In the genomic region with DNA sequence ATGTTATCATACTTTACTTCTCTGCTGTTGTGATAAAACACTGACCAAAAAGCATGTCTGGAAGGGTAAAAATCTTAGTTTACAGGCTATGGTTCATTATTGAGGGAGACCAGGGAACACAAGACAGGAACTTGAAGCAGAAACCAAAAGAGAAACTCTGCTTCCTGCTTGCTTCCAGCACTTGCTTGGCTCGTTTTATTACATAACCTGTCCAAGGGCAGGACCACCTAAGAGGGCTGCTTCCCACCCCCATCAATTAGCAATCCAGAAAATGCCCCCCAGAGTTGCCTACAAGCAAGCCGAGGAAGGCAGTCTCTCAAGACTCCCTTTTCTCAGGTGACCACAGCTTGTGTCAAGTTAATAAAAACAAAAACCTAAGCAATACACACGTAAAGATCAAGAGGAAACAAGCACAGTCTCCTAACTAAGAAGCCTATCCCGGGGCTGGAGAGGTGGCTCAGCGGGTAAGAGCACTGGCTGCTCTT, we compare ENCODE assay signal across 32 mouse cellular contexts.
DNase-seq lines count a peak whose midpoint lies in the region; ATAC-seq and TF ChIP-seq lines count a peak whose summit lies in the region.
"Had no signal": no experiment of that assay in that cellular context is flagged by ENCODE, and none has a peak within 500 bp of the region (broad histone marks: within the 10 kb centered on the region; RNA-seq: fewer than 3 reads in every experiment).

No protein-coding gene starts in this region.

- H3K9ac ChIP-seq in heart, adult 2 months (ENCODE audit: low read depth, low read length) = no peak overlapping the region
- H3K9ac ChIP-seq: embryonic facial prominence, embryonic 13.5 days; forebrain, postnatal 0 days; heart, embryonic 13.5 days; hindbrain, embryonic 15.5 days; liver, embryonic 15.5 days; lung, embryonic 15.5 days; midbrain, embryonic 12.5 days; neural tube, embryonic 13.5 days had no signal

- no peak for TF ChIP-seq POLR2A in heart, adult 2 months (IDR thresholded peaks at IDR 0.05; ENCODE audit: insufficient read depth, low read depth, low read length)
- no peak for TF ChIP-seq POLR2A in thymus, adult 2 months (IDR thresholded peaks at IDR 0.05; ENCODE audit: control insufficient read depth, extremely low read depth, insufficient read depth, low read length, poor library complexity)

- H3K4me1 ChIP-seq in heart, adult 2 months (ENCODE audit: control insufficient read depth, insufficient read depth, low read length) = peaks cover 20% of the 10 kb centered on the region
- H3K4me1 ChIP-seq in thymus, adult 2 months (replicated peaks; ENCODE audit: control insufficient read depth, insufficient read depth, low read length) = peaks cover 15% of the 10 kb centered on the region
- peaks cover 23% of the 10 kb centered on the region for H3K4me1 ChIP-seq in embryonic facial prominence, embryonic 10.5 days

- peak overlapping the region; percentile 51 for H3K27ac ChIP-seq in heart, adult 2 months
- H3K27ac ChIP-seq in thymus, adult 2 months (ENCODE audit: control insufficient read depth, insufficient read depth, low read length) = peak overlapping the region; percentile 19; the same call in 1 of the 2 replicates
- H3K27ac ChIP-seq in embryonic facial prominence, embryonic 10.5 days (replicated peaks) = no peak overlapping the region
- H3K27ac ChIP-seq: embryonic facial prominence, embryonic 13.5 days; heart, embryonic 13.5 days; hindbrain, embryonic 10.5 days; hindbrain, embryonic 15.5 days; kidney, postnatal 0 days; liver, embryonic 15.5 days; lung, embryonic 15.5 days; midbrain, embryonic 12.5 days; neural tube, embryonic 13.5 days; stomach, postnatal 0 days had no signal

- no peak for DNase-seq in heart, adult 2 months
- DNase-seq in heart, postnatal 4 days = no peak
- no peak for DNase-seq in thymus, adult 2 months
- DNase-seq in thymus, postnatal 4 days = no peak
- peak; percentile 47 for DNase-seq in splenic B cell, adult 2 months (ENCODE audit: low read depth, low spot score)
- no peak for DNase-seq in Muller cell, postnatal 12 days (ENCODE audit: inconsistent ontology term)
- no peak for DNase-seq in embryonic facial prominence, embryonic 10.5 days (ENCODE audit: low spot score)
- DNase-seq: adrenal gland, postnatal 14 days; cerebellum, adult 8-10 months; cerebellum, postnatal 25 days; forebrain, postnatal 0 days; gastrocnemius, postnatal 14 days; heart, adult 18-20 months; heart, postnatal 10 days; kidney, adult 18-20 months; kidney, postnatal 4 days; layer of hippocampus, postnatal 36 days; left cerebral cortex, postnatal 4 days; thymus, adult 18-20 months; thymus, postnatal 36 days had no signal

- no peak overlapping the region for H3K4me3 ChIP-seq in heart, adult 2 months
- H3K4me3 ChIP-seq in thymus, adult 2 months (ENCODE audit: control insufficient read depth, insufficient read depth, low read length) = no peak overlapping the region
- H3K4me3 ChIP-seq in embryonic facial prominence, embryonic 10.5 days = no peak overlapping the region
- H3K4me3 ChIP-seq: embryonic facial prominence, embryonic 13.5 days; heart, embryonic 13.5 days; hindbrain, embryonic 10.5 days; hindbrain, embryonic 15.5 days; liver, embryonic 15.5 days; lung, embryonic 15.5 days; midbrain, embryonic 12.5 days; myocyte; neural tube, embryonic 13.5 days had no signal

- H3K27me3 ChIP-seq in heart, adult 2 months (ENCODE audit: control insufficient read depth, insufficient read depth, low read length) = no peaks in the 10 kb centered on the region
- no peaks in the 10 kb centered on the region for H3K27me3 ChIP-seq in thymus, adult 2 months (ENCODE audit: control insufficient read depth, insufficient read depth, low read length)
- no peaks in the 10 kb centered on the region for H3K27me3 ChIP-seq in splenic B cell, adult 2 months (ENCODE audit: control insufficient read depth, insufficient read depth, low read length, poor library complexity, severe bottlenecking)
- H3K27me3 ChIP-seq in embryonic facial prominence, embryonic 10.5 days (replicated peaks; ENCODE audit: low read depth, poor library complexity, severe bottlenecking) = no peaks in the 10 kb centered on the region
- H3K27me3 ChIP-seq: embryonic facial prominence, embryonic 13.5 days; heart, embryonic 13.5 days; hindbrain, embryonic 15.5 days; liver, embryonic 15.5 days; lung, embryonic 15.5 days; midbrain, embryonic 12.5 days; neural tube, embryonic 13.5 days had no signal

- peaks cover 3% of the 10 kb centered on the region for H3K79me2 ChIP-seq in heart, adult 2 months (replicated peaks; ENCODE audit: control insufficient read depth, insufficient read depth, low read length)

- no peak for TF ChIP-seq EP300 in heart, adult 2 months (IDR thresholded peaks at IDR 0.05; ENCODE audit: insufficient read depth, low read depth, low read length)

- 0 out of 2 replicates have a peak, but pooled peaks have one; percentile 16 for ATAC-seq in common myeloid progenitor, adult 5-6 weeks (replicated peaks; ENCODE audit: low read depth, poor library complexity, severe bottlenecking)
- ATAC-seq: forebrain, postnatal 0 days had no signal

- 61% methylated on average over 5 of the region's 5 CpGs for WGBS in heart, adult 2 months
- 51% methylated on average over 5 of the region's 5 CpGs for WGBS in thymus, adult 2 months
- 78% methylated on average over 5 of the region's 5 CpGs for WGBS in embryonic facial prominence, embryonic 10.5 days

- intact Hi-C loops in heart, adult 2 months (cut with DNase I) = no loop called here

- TF ChIP-seq CTCF in heart, adult 2 months (IDR thresholded peaks at IDR 0.05) = no peak
- TF ChIP-seq CTCF in thymus, adult 2 months (IDR thresholded peaks at IDR 0.05; ENCODE audit: borderline replicate concordance, control insufficient read depth, extremely low read depth, insufficient read depth, low read length, poor library complexity) = no peak

- peaks cover 26% of the 10 kb centered on the region for H3K36me3 ChIP-seq in heart, adult 2 months (ENCODE audit: control insufficient read depth, insufficient read depth, low read length)
- no peaks in the 10 kb centered on the region for H3K36me3 ChIP-seq in thymus, adult 2 months (ENCODE audit: control insufficient read depth, insufficient read depth, low read length)
- H3K36me3 ChIP-seq in splenic B cell, adult 2 months (ENCODE audit: control insufficient read depth, insufficient read depth, low read length, poor library complexity, severe bottlenecking) = no peaks in the 10 kb centered on the region
- H3K36me3 ChIP-seq in embryonic facial prominence, embryonic 10.5 days (replicated peaks) = no peaks in the 10 kb centered on the region
- H3K36me3 ChIP-seq: embryonic facial prominence, embryonic 13.5 days; heart, embryonic 13.5 days; hindbrain, embryonic 10.5 days; hindbrain, embryonic 15.5 days; liver, embryonic 15.5 days; lung, embryonic 15.5 days; midbrain, embryonic 12.5 days; neural tube, embryonic 13.5 days had no signal

- H3K9me3 ChIP-seq in embryonic facial prominence, embryonic 10.5 days = no peaks in the 10 kb centered on the region
- H3K9me3 ChIP-seq: embryonic facial prominence, embryonic 13.5 days; heart, embryonic 13.5 days; hindbrain, embryonic 10.5 days; hindbrain, embryonic 15.5 days; liver, embryonic 15.5 days; lung, embryonic 15.5 days; midbrain, embryonic 12.5 days; neural tube, embryonic 13.5 days had no signal
